Mouse (Mus musculus) adrenal gland, adult 8-10 months (tissue): ENCODE results near the gene Psmd5. TPM values are rescaled to one million over a fixed set of nuclear protein-coding genes. Genes with fewer than 3 reads are reported as not detected.

Experiments used
- DNase-seq: peaks from one replicate; pipeline ENCODE4 v3.0.0; 2022
- total RNA-seq, 4 experiments: library from RNA; stranded (reverse); gene quantifications; 2 replicates each; pipeline ENCODE4 v1.2.4; 2022

The Psmd5 gene
- total RNA-seq: 10 to 100 TPM; 42.6 to 49.8 (median 45.8) TPM

- no peak for DNase-seq
Measured at GRCm38 (mm10) chr2:34874816-34875345, at the start of gene Psmd5. Gene Psmd5 (minus strand): TSS chr2:34874968.

DNA sequence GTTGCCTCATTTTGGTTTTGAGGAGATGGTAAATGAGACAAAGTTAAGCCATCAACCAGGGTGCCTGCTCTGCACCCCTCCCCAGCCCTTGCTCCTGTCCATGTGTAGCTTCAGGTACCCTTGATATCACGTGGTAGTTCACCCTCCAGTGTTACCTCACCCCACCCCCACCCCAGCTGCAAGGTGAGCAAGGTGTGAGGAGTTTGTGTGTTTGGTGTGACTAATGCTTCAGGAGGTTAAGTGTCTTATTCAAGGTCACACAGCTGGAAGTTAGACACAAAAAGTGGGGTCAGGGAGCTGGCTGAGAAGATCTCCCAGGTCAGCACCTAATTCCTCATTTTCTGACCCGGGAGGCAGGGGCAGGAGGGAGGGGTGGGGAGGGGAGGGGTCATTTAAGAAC, 48.0 kb upstream of the Psmd5 start:
- no peak for DNase-seq

DNA sequence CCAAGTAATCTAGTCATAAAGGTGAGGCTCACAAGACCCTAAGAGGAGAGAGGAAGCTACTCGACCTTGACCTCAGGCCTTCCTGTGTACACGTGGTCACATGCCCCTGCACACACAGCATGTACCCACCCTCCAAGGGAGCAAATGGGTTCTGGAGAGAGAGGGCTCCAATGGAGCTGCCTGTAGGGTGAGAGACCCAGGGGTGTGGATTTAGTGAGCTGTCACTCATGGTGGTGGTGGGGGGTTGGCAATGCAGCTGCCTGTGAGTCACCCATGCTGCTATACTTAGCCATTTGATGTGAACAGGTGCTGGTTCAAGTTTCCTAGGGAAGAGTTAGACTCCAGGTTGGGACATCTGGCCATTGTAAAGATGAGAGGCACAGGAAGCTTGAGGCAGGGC, 45.4 kb upstream of the Psmd5 start:
- DNase-seq: no peak

DNA sequence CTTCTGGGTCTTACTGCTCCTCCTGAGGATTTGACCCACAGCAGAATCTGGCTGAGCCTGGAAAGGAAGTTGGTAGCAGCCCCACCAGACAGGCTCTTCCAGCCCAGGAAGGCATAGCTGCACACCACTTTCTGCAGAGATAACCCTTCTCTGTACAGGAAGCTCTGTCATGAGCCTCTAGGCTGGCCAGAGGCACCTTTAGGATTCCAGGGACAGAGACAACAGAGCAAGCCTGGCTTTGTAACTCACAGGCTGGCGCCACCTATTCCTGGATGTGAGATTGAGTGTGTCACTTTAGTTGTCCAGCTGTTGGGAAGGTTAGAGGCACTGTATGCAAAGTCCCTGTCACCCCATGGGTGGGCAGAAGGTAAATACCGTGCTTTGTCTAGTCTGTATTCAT, 40.3 kb upstream of the Psmd5 start:
- no peak for DNase-seq

DNA sequence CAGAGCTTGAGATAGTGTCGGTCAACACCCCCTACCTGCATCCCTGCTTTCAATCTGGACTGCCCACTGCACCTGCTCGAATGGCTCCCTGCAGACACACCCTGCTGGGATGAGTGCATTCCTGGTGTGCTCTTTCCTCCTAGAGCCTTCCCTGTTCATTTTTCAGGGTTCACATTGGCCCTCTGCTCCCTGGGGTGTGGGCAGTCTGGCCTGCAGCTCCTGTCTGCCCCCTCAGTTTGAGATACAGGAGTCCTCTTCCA, 40.0 kb upstream of the Psmd5 start:
- no peak for DNase-seq

- no peak for DNase-seq
Measured at GRCm38 (mm10) chr2:34914069-34914822, 39.5 kb upstream of the Psmd5 start.

GRCm38 (mm10) chr2:34913218-34914068, 38.7 kb upstream of the Psmd5 start, which contains the start of gene Phf19:
Gene Phf19 (minus strand): TSS chr2:34914026.
- no peak for DNase-seq

DNA sequence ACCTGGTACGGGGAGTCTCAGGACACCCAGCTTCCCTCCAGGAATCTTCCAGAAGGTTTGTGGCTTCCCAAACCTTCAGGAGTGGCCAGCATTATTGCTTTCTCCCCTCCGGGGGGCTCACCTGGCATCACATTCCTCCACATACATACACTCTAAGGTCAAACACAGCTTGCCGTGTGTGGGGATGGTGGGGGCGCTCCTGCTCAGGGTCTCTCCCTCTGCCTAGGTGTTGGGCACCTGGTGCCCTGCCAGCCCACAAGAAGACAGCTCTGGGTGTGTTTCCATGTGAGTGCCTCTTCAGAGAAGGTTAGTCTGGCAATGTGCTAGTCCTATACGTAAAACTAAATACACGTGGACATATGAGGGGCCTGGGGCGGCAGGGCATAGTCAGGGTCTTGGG, 37.8 kb upstream of the Psmd5 start:
- DNase-seq: no peak

- no peak for DNase-seq
Measured at GRCm38 (mm10) chr2:34911871-34912270, 37.1 kb upstream of the Psmd5 start.

- DNase-seq: no peak
Measured at GRCm38 (mm10) chr2:34909719-34910118, 35.0 kb upstream of the Psmd5 start.

DNA sequence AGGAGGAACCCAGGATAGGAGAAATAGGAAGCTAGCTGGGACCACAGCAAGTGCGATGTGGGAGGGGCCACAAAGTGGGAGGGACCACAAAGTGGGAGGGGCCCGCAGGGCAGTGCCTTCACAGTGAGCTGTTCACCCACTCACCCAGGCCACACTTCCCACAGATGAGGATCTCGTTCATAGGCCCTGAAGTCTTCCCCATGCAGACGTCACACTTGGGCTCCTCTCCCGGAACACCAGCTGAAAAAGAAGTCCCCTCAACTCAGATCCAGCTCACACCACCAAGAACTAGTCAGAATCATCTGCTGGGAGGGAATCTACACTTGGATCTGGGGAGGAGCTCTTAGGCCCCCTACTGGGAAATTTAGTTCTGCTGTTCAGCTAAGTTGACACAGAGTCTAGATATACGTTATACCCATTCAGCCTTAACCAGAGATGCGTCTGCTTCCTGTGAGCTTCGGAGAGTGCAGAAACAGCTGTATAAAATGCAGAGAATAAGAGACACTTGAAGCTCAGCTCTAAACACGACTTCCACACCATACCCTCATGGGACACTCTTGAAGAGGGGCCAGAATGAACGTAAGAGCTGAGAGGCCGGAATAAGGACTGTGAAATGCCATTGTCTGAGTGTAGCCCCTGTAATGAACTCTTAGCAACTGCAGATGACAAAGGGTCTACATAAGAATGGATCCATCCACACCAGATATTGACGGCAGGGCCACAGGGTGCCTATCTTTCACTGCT, 32.3 kb upstream of the Psmd5 start:
- peak; percentile 38 for DNase-seq

GRCm38 (mm10) chr2:34906426-34906825, 31.7 kb upstream of the Psmd5 start:
- DNase-seq: no peak

DNA sequence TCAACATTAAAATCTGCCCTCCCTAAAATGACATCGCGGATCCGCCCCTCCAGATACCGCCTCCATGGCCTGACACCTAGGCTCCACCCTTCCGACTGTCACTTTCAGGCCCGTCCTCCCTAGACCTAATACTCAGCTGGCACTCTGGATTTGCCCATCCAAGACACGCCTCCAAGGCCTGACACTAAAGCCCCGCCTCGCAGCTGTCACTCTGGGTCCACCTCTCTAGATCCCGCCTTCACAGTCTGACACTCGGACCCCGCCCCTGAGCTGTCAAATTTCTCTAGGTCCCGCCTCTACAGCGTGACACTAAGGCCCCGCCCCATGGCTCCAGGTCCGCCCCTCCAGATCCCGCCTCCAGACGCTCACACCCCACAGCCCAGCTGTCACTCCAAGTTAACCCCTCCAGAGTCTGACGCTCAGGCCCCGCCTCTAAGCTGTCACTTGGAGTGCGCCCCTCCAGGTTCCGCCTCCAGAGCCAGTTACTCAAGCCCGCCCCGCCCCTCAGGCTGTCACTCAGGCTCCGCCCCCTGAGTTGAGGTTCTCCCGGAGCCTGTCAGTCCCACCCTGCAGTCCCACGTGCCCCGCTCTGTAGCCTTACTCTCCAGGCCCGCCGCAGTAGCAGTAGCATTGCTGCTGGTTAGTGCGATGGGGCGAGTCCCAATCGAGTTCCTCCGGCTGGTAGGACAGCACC, 30.2 kb upstream of the Psmd5 start:
- DNase-seq: peak; percentile 99

GRCm38 (mm10) chr2:34903652-34904405, 29.1 kb upstream of the Psmd5 start:
- no peak for DNase-seq

DNA sequence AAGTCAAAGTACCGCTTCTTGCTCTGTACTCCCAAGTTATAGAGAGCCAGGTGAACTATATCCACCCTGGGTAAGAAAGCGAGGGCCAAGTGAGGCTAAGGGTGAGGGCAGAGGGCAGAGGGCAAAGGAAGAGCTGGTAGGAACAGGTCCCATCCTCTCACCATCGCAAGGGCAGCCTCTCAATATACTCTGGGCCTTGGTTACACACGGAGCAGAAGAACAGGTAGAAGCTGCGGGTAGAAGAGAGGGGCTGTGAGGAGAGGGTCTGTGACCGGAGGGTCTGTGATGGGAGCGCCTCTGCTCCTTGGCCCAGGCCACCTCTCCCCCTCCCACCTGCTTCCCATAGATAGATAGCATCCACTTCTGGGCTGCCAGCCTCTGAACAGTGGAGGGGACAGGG, 28.4 kb upstream of the Psmd5 start:
- no peak for DNase-seq

DNA sequence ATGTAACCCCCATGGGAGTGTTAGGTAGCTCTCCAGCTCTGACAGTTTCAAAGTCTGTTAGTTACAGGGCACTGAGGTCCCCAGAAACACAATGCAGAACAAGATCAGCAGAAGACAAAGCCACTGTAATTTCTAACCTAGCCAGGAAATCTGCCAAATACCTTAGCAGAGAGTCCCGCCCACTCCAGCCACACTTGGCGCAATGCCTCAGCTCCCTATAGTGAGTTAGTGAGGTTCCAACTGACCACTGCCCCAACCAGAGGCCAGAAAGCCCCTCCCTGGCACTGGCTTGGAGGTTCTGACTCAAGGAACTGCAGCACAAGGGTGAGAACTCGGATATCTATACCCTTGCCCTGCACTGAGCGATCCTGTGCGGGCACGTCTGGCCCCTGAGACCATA, 28.0 kb upstream of the Psmd5 start:
- no peak for DNase-seq

DNA sequence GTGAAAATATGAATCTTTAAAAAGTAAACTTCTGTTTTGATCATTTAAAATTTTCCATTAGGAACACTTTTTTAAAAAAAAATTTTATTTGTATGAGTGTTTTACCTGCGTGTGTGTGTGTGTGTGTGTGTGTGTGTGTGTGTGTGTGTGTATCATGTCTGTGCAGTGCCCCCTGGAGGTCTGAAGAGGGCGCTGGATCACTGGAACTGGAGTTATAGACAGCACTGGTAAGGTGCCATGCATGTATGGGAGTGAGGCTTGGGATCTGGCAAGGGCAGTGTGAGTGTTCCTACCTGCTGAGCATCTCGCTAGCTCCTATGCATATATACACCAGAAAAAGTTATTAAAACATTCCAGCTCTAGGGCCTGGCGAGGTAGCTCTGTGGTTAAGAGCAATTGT, 27.0 kb upstream of the Psmd5 start:
- DNase-seq: no peak

- DNase-seq: peak; percentile 43
Measured at GRCm38 (mm10) chr2:34900412-34900811, 25.6 kb upstream of the Psmd5 start.

DNA sequence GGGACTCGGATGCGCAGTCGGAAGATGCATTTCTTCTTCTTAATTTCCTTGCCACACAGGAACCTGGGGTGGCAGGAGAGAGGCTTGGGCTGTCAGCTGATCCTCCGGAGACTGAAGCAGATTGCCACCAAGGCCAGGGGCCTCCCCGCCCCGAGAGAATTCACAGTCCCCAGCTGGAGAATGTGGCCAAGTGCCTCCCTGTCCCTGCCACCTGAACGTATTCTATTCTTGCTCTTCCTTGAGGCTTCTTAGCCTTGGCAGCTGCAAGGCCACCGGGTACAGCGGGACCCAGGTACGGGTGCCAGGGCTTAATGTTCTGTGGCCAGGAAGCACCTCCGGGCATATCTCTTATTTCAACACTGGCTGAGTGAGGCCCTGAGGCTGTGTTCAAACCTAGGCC, 24.9 kb upstream of the Psmd5 start:
- no peak for DNase-seq

DNA sequence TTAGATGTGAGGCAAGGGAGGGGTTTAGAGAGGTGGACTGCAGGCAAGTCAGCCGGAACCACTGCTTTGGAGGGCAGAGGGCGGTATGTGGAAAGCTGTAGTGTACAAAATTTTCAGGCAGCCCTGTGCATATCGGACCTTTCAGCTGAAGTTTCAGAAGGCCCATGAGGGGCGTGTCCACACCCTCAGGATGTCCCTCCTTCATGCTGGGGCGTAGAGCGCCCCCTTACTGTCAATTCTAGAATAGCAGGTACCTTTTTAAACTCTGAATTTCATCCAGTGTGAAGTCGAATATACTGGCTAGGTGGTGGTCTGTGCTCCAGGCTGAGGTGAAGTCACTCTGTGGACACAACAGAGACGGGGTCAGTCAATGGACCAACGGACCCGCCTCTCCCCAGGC, 23.1 kb upstream of the Psmd5 start:
- DNase-seq: no peak

- DNase-seq: no peak
Measured at GRCm38 (mm10) chr2:34896821-34897460, 22.2 kb upstream of the Psmd5 start.
